Mouse (Mus musculus) midbrain, embryonic 11.5 days (tissue): ENCODE data around the gene Havcr2. TPM values are rescaled to one million over a fixed set of nuclear protein-coding genes. Genes with fewer than 3 reads are reported as not detected.

ENCODE experiments used
- ATAC-seq: fragments of 200-750 bp; cut with Nextera tagmentation; 2 replicates; pipeline ENCODE4 v1.8.0; 2017; ENCODE audit warnings: moderate TSS enrichment, moderate library complexity; ENCODE audit not compliant: low FRiP score
- DNase-seq: peaks from one replicate; pipeline ENCODE4 v3.0.0; 2015; ENCODE audit warnings: low spot score; ENCODE audit errors: missing footprints
- H3K27ac ChIP-seq: fragments of 300-500 bp; sonication (generic); 2 replicates; pipeline ENCODE4 v1.5.1; 2014; ENCODE audit warnings: low read depth, low read length
- H3K27me3 ChIP-seq: fragments of 300-500 bp; sonication (generic); 2 replicates; pipeline ENCODE4 v1.6.1; 2014; ENCODE audit warnings: mild to moderate bottlenecking, low read length, moderate library complexity, mixed read lengths; ENCODE audit not compliant: control insufficient read depth, insufficient read depth
- H3K36me3 ChIP-seq: fragments of 300-500 bp; sonication (generic); 2 replicates; pipeline ENCODE4 v1.6.1; 2014; ENCODE audit warnings: mild to moderate bottlenecking, low read length, moderate library complexity, mixed read lengths; ENCODE audit not compliant: control insufficient read depth, insufficient read depth
- H3K4me1 ChIP-seq: fragments of 300-500 bp; sonication (generic); 2 replicates; pipeline ENCODE4 v1.6.1; 2014; ENCODE audit warnings: low read length; ENCODE audit not compliant: control insufficient read depth, insufficient read depth
- H3K4me2 ChIP-seq: fragments of 300-500 bp; sonication (generic); 2 replicates; pipeline ENCODE4 v1.6.1; 2014; ENCODE audit warnings: mild to moderate bottlenecking, moderate library complexity
- H3K4me3 ChIP-seq: fragments of 300-500 bp; sonication (generic); 2 replicates; pipeline ENCODE4 v1.5.1; 2014; ENCODE audit warnings: low read depth, low read length
- H3K9ac ChIP-seq: fragments of 300-500 bp; sonication (generic); 2 replicates; pipeline ENCODE4 v1.6.1; 2014; ENCODE audit warnings: low read length
- H3K9me3 ChIP-seq: fragments of 300-500 bp; sonication (generic); 2 replicates; pipeline ENCODE4 v1.6.1; 2016; ENCODE audit warnings: low read length; ENCODE audit not compliant: control insufficient read depth
- WGBS: fragments of 180-500 bp; shearing (Covaris S2); extraction: QIAGEN DNeasy Blood & Tissue Kit; methylation state at CpG from one replicate; pipeline ENCODE4 v1.1.7; 2014; 5-methylcytosine and 5-hydroxymethylcytosine counted together
- polyA plus RNA-seq: library from polyadenylated mRNA; unstranded; fragments of >200 nt; fragmentation: Nextera tagmentation; extraction: Ambion mirVana; gene quantifications from 2 replicates; pipeline ENCODE4 v1.2.1, GENCODE M21; 2014

Gene Havcr2
- polyA plus RNA-seq, 1 experiment from 2014 or later, result 0.20 TPM

DNA sequence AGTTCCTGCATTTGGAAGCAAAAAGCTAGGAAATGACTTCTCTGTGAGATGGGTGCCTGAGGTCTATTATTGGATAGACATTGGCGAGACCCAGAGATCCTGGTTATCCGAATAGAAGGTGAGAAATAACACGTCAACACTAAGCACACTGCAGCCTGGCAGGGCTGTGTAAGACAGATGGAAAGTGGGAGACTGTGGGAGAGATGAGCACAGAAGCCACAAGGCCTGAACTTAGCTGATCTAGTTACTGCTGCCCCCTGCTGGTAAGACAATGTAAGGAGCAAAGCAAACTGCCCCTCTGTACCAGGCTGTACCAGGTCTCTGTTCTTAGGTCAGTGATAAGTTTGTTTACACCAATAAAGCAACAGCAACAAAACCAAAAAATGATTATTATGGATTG, 23.6 kb upstream of the Havcr2 start:
- H3K9me3 ChIP-seq, result no peaks in the 10 kb centered on the region
- 21% methylated on average over 3 of the region's 3 CpGs for WGBS
- H3K4me2 ChIP-seq, result no peak overlapping the region
- H3K4me3 ChIP-seq, result no peak overlapping the region
- no peaks in the 10 kb centered on the region for H3K27me3 ChIP-seq
- no peaks in the 10 kb centered on the region for H3K36me3 ChIP-seq
- no peak overlapping the region for H3K9ac ChIP-seq
- ATAC-seq (peak; percentile 90), DNase-seq (peak; percentile 96)
- no peaks in the 10 kb centered on the region for H3K4me1 ChIP-seq
- no peak overlapping the region for H3K27ac ChIP-seq

- H3K4me3 ChIP-seq, result no peak overlapping the region
- H3K9me3 ChIP-seq, result no peaks in the 10 kb centered on the region
- DNase-seq (no peak), ATAC-seq (no peak)
- no peaks in the 10 kb centered on the region; the same call in 1 of the 2 replicates for H3K36me3 ChIP-seq
- H3K9ac ChIP-seq, result no peak overlapping the region
- peaks cover 3% of the 10 kb centered on the region for H3K4me1 ChIP-seq
- H3K27me3 ChIP-seq, result no peaks in the 10 kb centered on the region
- no peak overlapping the region for H3K4me2 ChIP-seq
- H3K27ac ChIP-seq, result no peak overlapping the region
Measured at GRCm38 (mm10) chr11:46435363-46435762, 19.4 kb upstream of the Havcr2 start.

- ATAC-seq (peak; percentile 100), DNase-seq (peak; percentile 97)
- WGBS, result under 1% methylated on average over 59 of the region's 59 CpGs
- peak within 1 kb of the TSS; percentile 90 for H3K9ac ChIP-seq
- no peaks in the 10 kb centered on the region for H3K9me3 ChIP-seq
- peaks cover 3% of the 10 kb centered on the region for H3K4me1 ChIP-seq
- peak within 1 kb of the TSS; percentile 93 for H3K4me3 ChIP-seq
- no peaks in the 10 kb centered on the region; the same call in 1 of the 2 replicates for H3K36me3 ChIP-seq
- H3K27me3 ChIP-seq, result no peaks in the 10 kb centered on the region
- peak within 1 kb of the TSS; percentile 82 for H3K4me2 ChIP-seq
- peak within 1 kb of the TSS; percentile 76 for H3K27ac ChIP-seq
Measured at GRCm38 (mm10) chr11:46436760-46437458, 17.8 kb upstream of the Havcr2 start, which contains the start of gene Med7. Gene Med7 (plus strand): TSS chr11:46436925.

- H3K27ac ChIP-seq, result no peak overlapping the region
- peaks cover 3% of the 10 kb centered on the region for H3K4me1 ChIP-seq
- H3K27me3 ChIP-seq, result no peaks in the 10 kb centered on the region
- no peaks in the 10 kb centered on the region for H3K9me3 ChIP-seq
- no peaks in the 10 kb centered on the region; the same call in 1 of the 2 replicates for H3K36me3 ChIP-seq
- DNase-seq (no peak), ATAC-seq (peak; percentile 27)
- peak overlapping the region; percentile 90 for H3K9ac ChIP-seq
- H3K4me3 ChIP-seq, result peak overlapping the region; percentile 93
- H3K4me2 ChIP-seq, result peak overlapping the region; percentile 82
- 2% methylated on average over 23 of the region's 23 CpGs for WGBS
Measured at GRCm38 (mm10) chr11:46437459-46438000, 17.2 kb upstream of the Havcr2 start.

- Histone ChIP-seq H3K4me2 (no peak overlapping the region), H3K4me3 (no peak overlapping the region), H3K9ac (no peak overlapping the region), H3K36me3 (no peaks in the 10 kb centered on the region; the same call in 1 of the 2 replicates), H3K27me3 (no peaks in the 10 kb centered on the region), H3K4me1 (peaks cover 3% of the 10 kb centered on the region), H3K9me3 (no peaks in the 10 kb centered on the region), H3K27ac (no peak overlapping the region)
- WGBS, result 93% methylated on average over 5 of the region's 5 CpGs
- ATAC-seq (no peak), DNase-seq (no peak)
Measured at GRCm38 (mm10) chr11:46439005-46439543, 15.7 kb upstream of the Havcr2 start.

- no peak for DNase-seq
- peaks cover 3% of the 10 kb centered on the region for H3K4me1 ChIP-seq
- H3K27me3 ChIP-seq, result no peaks in the 10 kb centered on the region
- H3K27ac ChIP-seq, result no peak overlapping the region
- no peak overlapping the region for H3K9ac ChIP-seq
- H3K4me3 ChIP-seq, result no peak overlapping the region
- no peak for ATAC-seq
- no peaks in the 10 kb centered on the region; the same call in 1 of the 2 replicates for H3K36me3 ChIP-seq
- H3K9me3 ChIP-seq, result no peaks in the 10 kb centered on the region
- 92% methylated on average over 1 of the region's 1 CpGs for WGBS
- H3K4me2 ChIP-seq, result no peak overlapping the region
Measured at GRCm38 (mm10) chr11:46441774-46442173, 13.0 kb upstream of the Havcr2 start.

DNA sequence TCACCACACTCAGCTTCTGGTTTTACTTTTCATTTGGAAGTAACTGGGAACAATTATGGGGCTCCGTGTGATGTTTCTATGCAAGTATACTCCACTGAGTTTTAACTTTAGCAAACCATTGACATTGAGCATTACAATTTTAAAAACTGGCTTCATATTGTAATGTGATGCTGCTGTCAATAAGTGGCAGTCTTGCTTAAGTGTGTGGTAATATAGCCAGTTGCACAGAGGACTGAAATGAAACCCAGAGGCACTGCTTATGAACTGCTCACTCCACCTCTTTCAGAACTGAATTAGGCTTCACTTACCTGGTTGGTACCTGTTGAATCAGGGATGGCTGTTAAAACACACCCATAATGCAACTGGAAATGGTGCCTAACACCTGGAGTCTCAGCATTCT, 11.6 kb upstream of the Havcr2 start:
- Histone ChIP-seq H3K27ac (no peak overlapping the region), H3K4me1 (no peaks in the 10 kb centered on the region)

DNA sequence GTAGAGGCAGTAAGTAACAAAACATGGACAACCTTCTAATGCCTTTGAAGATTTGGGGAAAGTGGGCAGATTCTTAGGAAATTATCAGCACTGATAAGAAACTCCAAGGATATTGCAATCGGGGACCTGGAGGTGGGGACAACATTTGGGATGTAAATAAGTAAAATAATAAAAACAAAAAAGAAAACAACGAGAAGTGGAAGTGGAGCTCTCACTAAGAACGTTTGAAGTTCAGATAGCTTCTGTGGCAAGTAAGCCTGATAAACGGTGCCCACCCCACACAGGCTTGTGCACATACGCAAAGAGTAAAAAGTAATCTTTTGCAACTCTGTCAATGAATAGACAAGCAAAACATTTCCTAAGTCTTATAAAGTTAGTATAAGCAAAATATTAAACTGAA, 10.8 kb upstream of the Havcr2 start:
- no peak for DNase-seq
- ATAC-seq, result no peak
- WGBS, result 91% methylated on average over 5 of the region's 5 CpGs
- no peak overlapping the region for H3K4me2 ChIP-seq
- no peaks in the 10 kb centered on the region for H3K9me3 ChIP-seq
- H3K4me3 ChIP-seq, result no peak overlapping the region
- no peaks in the 10 kb centered on the region for H3K27me3 ChIP-seq
- no peak overlapping the region for H3K27ac ChIP-seq
- no peaks in the 10 kb centered on the region for H3K4me1 ChIP-seq
- no peaks in the 10 kb centered on the region; the same call in 1 of the 2 replicates for H3K36me3 ChIP-seq
- H3K9ac ChIP-seq, result no peak overlapping the region

More for the DNA sequence above, 11.6 kb upstream of the Havcr2 start:
- Histone ChIP-seq H3K9ac (no peak overlapping the region), H3K27me3 (no peaks in the 10 kb centered on the region), H3K4me3 (no peak overlapping the region), H3K36me3 (no peaks in the 10 kb centered on the region; the same call in 1 of the 2 replicates), H3K4me2 (no peak overlapping the region), H3K9me3 (no peaks in the 10 kb centered on the region)
- 86% methylated on average over 1 of the region's 1 CpGs for WGBS
- DNase-seq (no peak), ATAC-seq (no peak)

DNA sequence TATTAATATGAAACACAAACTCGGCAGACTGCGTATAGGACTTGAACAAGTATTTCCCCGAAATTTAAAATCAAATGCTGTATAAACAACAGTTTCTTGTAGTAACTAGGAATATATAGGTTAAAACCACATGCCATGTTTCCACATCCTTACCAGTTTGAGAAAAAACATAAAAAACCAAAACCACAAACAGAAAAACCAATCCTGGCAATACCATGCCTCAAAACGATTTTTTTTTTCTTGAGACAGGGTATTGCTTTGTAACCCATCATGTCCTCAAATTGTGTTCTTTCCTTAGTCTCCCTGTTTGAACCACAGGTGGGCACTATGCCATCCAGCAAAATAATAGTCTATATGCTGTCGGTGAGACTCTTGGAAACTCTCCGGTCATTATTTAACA, 8.6 kb upstream of the Havcr2 start:
- Histone ChIP-seq H3K4me2 (no peak overlapping the region), H3K36me3 (no peaks in the 10 kb centered on the region), H3K4me1 (no peaks in the 10 kb centered on the region), H3K9ac (no peak overlapping the region), H3K9me3 (no peaks in the 10 kb centered on the region), H3K27ac (no peak overlapping the region), H3K4me3 (no peak overlapping the region), H3K27me3 (no peaks in the 10 kb centered on the region)
- DNase-seq (no peak), ATAC-seq (no peak)
- WGBS, result 93% methylated on average over 6 of the region's 6 CpGs
